Mouse (Mus musculus) midbrain, embryonic 12.5 days (tissue): ENCODE results near the gene Vps25. TPM values are rescaled to one million over a fixed set of nuclear protein-coding genes. Genes with fewer than 3 reads are reported as not detected.

ENCODE experiments used
- ATAC-seq: fragments of 200-750 bp; cut with Nextera tagmentation; 2 replicates; pipeline ENCODE4 v1.8.0; 2017; ENCODE audit warnings: low read depth, moderate TSS enrichment, moderate library complexity; ENCODE audit not compliant: low FRiP score
- H3K27ac ChIP-seq: fragments of 300-500 bp; sonication (generic); replicated peaks from 2 replicates; pipeline ENCODE4 v1.5.1; 2016; ENCODE audit warnings: mild to moderate bottlenecking
- H3K27me3 ChIP-seq: fragments of 300-500 bp; sonication (generic); 2 replicates; pipeline ENCODE4 v1.6.1; 2016; ENCODE audit warnings: mild to moderate bottlenecking
- H3K36me3 ChIP-seq: fragments of 300-500 bp; sonication (generic); 2 replicates; pipeline ENCODE4 v1.6.1; 2016
- H3K4me1 ChIP-seq: fragments of 300-500 bp; sonication (generic); 2 replicates; pipeline ENCODE4 v1.6.1; 2016
- H3K4me2 ChIP-seq: fragments of 300-500 bp; sonication (generic); replicated peaks from 2 replicates; pipeline ENCODE4 v1.6.1; 2016; ENCODE audit warnings: mild to moderate bottlenecking, moderate library complexity
- H3K4me3 ChIP-seq: fragments of 300-500 bp; sonication (generic); 2 replicates; pipeline ENCODE4 v1.5.1; 2016; ENCODE audit warnings: mild to moderate bottlenecking
- H3K9ac ChIP-seq: fragments of 300-500 bp; sonication (generic); replicated peaks from 2 replicates; pipeline ENCODE4 v1.6.1; 2016; ENCODE audit warnings: mild to moderate bottlenecking, moderate library complexity
- H3K9me3 ChIP-seq: fragments of 300-500 bp; sonication (generic); 2 replicates; pipeline ENCODE4 v1.6.1; 2016; ENCODE audit warnings: mild to moderate bottlenecking
- WGBS: fragments of 180-500 bp; shearing (Covaris S2); methylation state at CpG from one replicate; pipeline ENCODE4 v1.1.7; 2016; 5-methylcytosine and 5-hydroxymethylcytosine counted together
- polyA plus RNA-seq: library from polyadenylated mRNA; unstranded; fragments of >200 nt; fragmentation: Nextera tagmentation; extraction: Ambion mirVana; gene quantifications from 2 replicates; pipeline ENCODE4 v1.2.1, GENCODE M21; 2016

Vps25 gene
- 101 and 102 TPM in 2 replicates for polyA plus RNA-seq

- Histone ChIP-seq H3K27ac (peak within 1 kb of the TSS; percentile 76), H3K27me3 (no peaks in the 10 kb centered on the region; the same call in 1 of the 2 replicates), H3K36me3 (peaks cover 8% of the 10 kb centered on the region; the same call in 1 of the 2 replicates), H3K9me3 (no peaks in the 10 kb centered on the region), H3K4me3 (peak within 1 kb of the TSS; percentile 58), H3K9ac (peak within 1 kb of the TSS; percentile 80), H3K4me1 (peaks cover 12% of the 10 kb centered on the region), H3K4me2 (peak within 1 kb of the TSS; percentile 77)
- peak; percentile 56 for ATAC-seq
- WGBS: 1% methylated on average over 37 of the region's 40 CpGs
Observed at GRCm38 (mm10) chr11:101253613-101254389, at the start of gene Vps25. Gene Vps25 (plus strand): TSS chr11:101253707.

- H3K4me1 ChIP-seq: no peaks in the 10 kb centered on the region
- no peak overlapping the region for H3K4me3 ChIP-seq
- no peak overlapping the region for H3K27ac ChIP-seq
- no peaks in the 10 kb centered on the region for H3K9me3 ChIP-seq
- ATAC-seq: no peak
- no peak overlapping the region for H3K4me2 ChIP-seq
- no peaks in the 10 kb centered on the region for H3K27me3 ChIP-seq
- 46% methylated on average over 3 of the region's 3 CpGs for WGBS
- H3K36me3 ChIP-seq: peaks cover 35% of the 10 kb centered on the region
- H3K9ac ChIP-seq: no peak overlapping the region
Observed at GRCm38 (mm10) chr11:101211970-101212369, 41.5 kb upstream of the Vps25 start.

- ATAC-seq: no peak
- no peak overlapping the region for H3K9ac ChIP-seq
- H3K4me1 ChIP-seq: no peaks in the 10 kb centered on the region
- no peak overlapping the region for H3K27ac ChIP-seq
- H3K4me3 ChIP-seq: no peak overlapping the region
- H3K36me3 ChIP-seq: peaks cover 17% of the 10 kb centered on the region
- H3K4me2 ChIP-seq: no peak overlapping the region
- no peaks in the 10 kb centered on the region for H3K27me3 ChIP-seq
- 93% methylated on average over 5 of the region's 5 CpGs for WGBS
- H3K9me3 ChIP-seq: no peaks in the 10 kb centered on the region
Observed at GRCm38 (mm10) chr11:101216936-101217335, 36.6 kb upstream of the Vps25 start.

GRCm38 (mm10) chr11:101218436-101219055 is 35.0 kb upstream of the Vps25 start:
- H3K4me2 ChIP-seq: no peak overlapping the region
- no peak overlapping the region for H3K9ac ChIP-seq
- no peak overlapping the region for H3K27ac ChIP-seq
- H3K9me3 ChIP-seq: no peaks in the 10 kb centered on the region
- no peak overlapping the region for H3K4me3 ChIP-seq
- WGBS: 89% methylated on average over 10 of the region's 10 CpGs
- H3K27me3 ChIP-seq: no peaks in the 10 kb centered on the region
- H3K4me1 ChIP-seq: no peaks in the 10 kb centered on the region
- ATAC-seq: no peak
- peaks cover 7% of the 10 kb centered on the region for H3K36me3 ChIP-seq

- 72% methylated on average over 2 of the region's 2 CpGs for WGBS
- H3K4me2 ChIP-seq: no peak overlapping the region
- H3K27me3 ChIP-seq: peaks cover 5% of the 10 kb centered on the region; the same call in 1 of the 2 replicates
- H3K4me3 ChIP-seq: no peak overlapping the region
- no peak for ATAC-seq
- no peaks in the 10 kb centered on the region for H3K36me3 ChIP-seq
- H3K9me3 ChIP-seq: no peaks in the 10 kb centered on the region
- no peak overlapping the region for H3K27ac ChIP-seq
- peaks cover 7% of the 10 kb centered on the region; the same call in 1 of the 2 replicates for H3K4me1 ChIP-seq
- H3K9ac ChIP-seq: no peak overlapping the region
Observed at GRCm38 (mm10) chr11:101220853-101221252, 32.7 kb upstream of the Vps25 start.

GRCm38 (mm10) chr11:101221306-101221986 is 32.1 kb upstream of the Vps25 start:
- no peak overlapping the region for H3K4me2 ChIP-seq
- no peak for ATAC-seq
- no peaks in the 10 kb centered on the region for H3K9me3 ChIP-seq
- peaks cover 5% of the 10 kb centered on the region; the same call in 1 of the 2 replicates for H3K27me3 ChIP-seq
- H3K4me1 ChIP-seq: peaks cover 10% of the 10 kb centered on the region
- H3K27ac ChIP-seq: no peak overlapping the region
- no peak overlapping the region for H3K4me3 ChIP-seq
- H3K36me3 ChIP-seq: no peaks in the 10 kb centered on the region
- 91% methylated on average over 8 of the region's 8 CpGs for WGBS
- H3K9ac ChIP-seq: no peak overlapping the region

- no peak overlapping the region for H3K4me2 ChIP-seq
- H3K27me3 ChIP-seq: peaks cover 10% of the 10 kb centered on the region; the same call in 1 of the 2 replicates
- H3K36me3 ChIP-seq: no peaks in the 10 kb centered on the region
- no peaks in the 10 kb centered on the region for H3K9me3 ChIP-seq
- peaks cover 10% of the 10 kb centered on the region for H3K4me1 ChIP-seq
- H3K4me3 ChIP-seq: no peak overlapping the region
- WGBS: 89% methylated on average over 3 of the region's 3 CpGs
- no peak overlapping the region for H3K27ac ChIP-seq
- no peak for ATAC-seq
- no peak overlapping the region for H3K9ac ChIP-seq
Observed at GRCm38 (mm10) chr11:101224337-101224736, 29.2 kb upstream of the Vps25 start.

GRCm38 (mm10) chr11:101225331-101226064 is 28.0 kb upstream of the Vps25 start:
- Histone ChIP-seq H3K9ac (peak overlapping the region; percentile 84), H3K27ac (0 out of 2 replicates have a peak overlapping the region, but pooled peaks have one; percentile 39), H3K4me1 (peaks cover 13% of the 10 kb centered on the region), H3K27me3 (peaks cover 10% of the 10 kb centered on the region; the same call in 1 of the 2 replicates), H3K9me3 (no peaks in the 10 kb centered on the region), H3K4me3 (peak overlapping the region; percentile 84), H3K36me3 (no peaks in the 10 kb centered on the region), H3K4me2 (peak overlapping the region; percentile 98)
- 18% methylated on average over 25 of the region's 25 CpGs for WGBS
- no peak for ATAC-seq

GRCm38 (mm10) chr11:101226065-101226701 is 27.3 kb upstream of the Vps25 start, which contains the start of gene Ezh1:
Gene Ezh1 (minus strand): TSS chr11:101226463.
- WGBS: under 1% methylated on average over 56 of the region's 56 CpGs
- Histone ChIP-seq H3K4me3 (peak within 1 kb of the TSS; percentile 84), H3K4me2 (peak within 1 kb of the TSS; percentile 98), H3K4me1 (peaks cover 19% of the 10 kb centered on the region), H3K36me3 (no peaks in the 10 kb centered on the region), H3K27me3 (peaks cover 15% of the 10 kb centered on the region), H3K27ac (peak within 1 kb of the TSS; percentile 39; the same call in 1 of the 2 replicates), H3K9ac (peak within 1 kb of the TSS; percentile 84), H3K9me3 (no peaks in the 10 kb centered on the region)
- ATAC-seq: peak; percentile 91

GRCm38 (mm10) chr11:101229361-101229900 is 24.1 kb upstream of the Vps25 start:
- Histone ChIP-seq H3K9me3 (no peaks in the 10 kb centered on the region), H3K4me2 (no peak overlapping the region), H3K4me1 (peaks cover 22% of the 10 kb centered on the region), H3K4me3 (no peak overlapping the region), H3K27ac (no peak overlapping the region), H3K36me3 (no peaks in the 10 kb centered on the region), H3K27me3 (peaks cover 23% of the 10 kb centered on the region), H3K9ac (no peak overlapping the region)
- WGBS: 23% methylated on average over 8 of the region's 8 CpGs
- ATAC-seq: no peak

GRCm38 (mm10) chr11:101230061-101230511 is 23.4 kb upstream of the Vps25 start:
- Histone ChIP-seq H3K36me3 (no peaks in the 10 kb centered on the region), H3K4me2 (no peak overlapping the region), H3K4me3 (no peak overlapping the region), H3K4me1 (peaks cover 21% of the 10 kb centered on the region), H3K27me3 (peaks cover 21% of the 10 kb centered on the region), H3K27ac (no peak overlapping the region), H3K9ac (no peak overlapping the region), H3K9me3 (no peaks in the 10 kb centered on the region)
- no peak for ATAC-seq
- 29% methylated on average over 2 of the region's 2 CpGs for WGBS
